Comparison of ENCODE assay signal across 1 mouse cellular context in the genomic region with DNA sequence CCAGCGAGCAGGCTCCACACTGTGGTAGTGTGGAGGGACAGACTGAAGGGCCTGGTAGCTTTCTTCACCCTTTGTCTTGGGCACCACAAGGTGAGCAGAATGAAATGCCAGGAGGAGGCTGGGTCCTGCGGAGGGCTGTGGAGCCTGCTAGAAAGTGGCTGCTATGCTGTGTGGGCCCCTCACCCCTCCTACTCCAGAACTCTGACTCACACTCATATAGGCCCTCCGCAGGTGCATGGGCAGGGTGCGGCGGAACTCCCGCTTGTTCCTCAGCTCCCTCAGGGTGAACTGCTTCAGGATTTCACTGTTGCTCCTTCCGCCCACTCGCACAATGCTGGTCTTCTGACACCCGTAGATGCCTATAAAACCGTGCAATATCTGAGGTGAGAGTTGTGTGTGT.
TF ChIP-seq lines count a peak whose summit lies in the region.

No protein-coding gene starts in this region.

TF ChIP-seq in ES-E14, 5 proteins besides CTCF, POLR2A, EP300 and RAD21:
- TF ChIP-seq ZNF384 (IDR thresholded peaks at IDR 0.05; ENCODE audit: low read depth, low read length) (no peak), CHD2 (IDR thresholded peaks at IDR 0.05; ENCODE audit: low read depth, low read length) (no peak), ZC3H11A (IDR thresholded peaks at IDR 0.05; ENCODE audit: borderline replicate concordance, low read depth, low read length) (no peak), MAFK (IDR thresholded peaks at IDR 0.05; ENCODE audit: insufficient read depth, low read depth, low read length) (no peak), HCFC1 (IDR thresholded peaks at IDR 0.05; ENCODE audit: borderline replicate concordance, insufficient read depth, low read length) (no peak)
TF ChIP-seq in ES-E14: peak in this region for 0.
